Mouse (Mus musculus) embryonic facial prominence, embryonic 13.5 days (tissue): ENCODE results near the gene Ppm1m. TPM values are rescaled to one million over a fixed set of nuclear protein-coding genes. Genes with fewer than 3 reads are reported as not detected.

Source experiments
- ATAC-seq: fragments of 200-750 bp; cut with Nextera tagmentation; 2 replicates; pipeline ENCODE4 v1.8.0; 2017; ENCODE audit warnings: low read depth; ENCODE audit not compliant: insufficient number of reproducible peaks, insufficient read depth, low FRiP score, low TSS enrichment
- H3K27ac ChIP-seq: fragments of 300-500 bp; sonication (generic); 2 replicates; pipeline ENCODE4 v1.5.1; 2015; ENCODE audit warnings: moderate library complexity, mild to moderate bottlenecking, inconsistent platforms
- H3K27me3 ChIP-seq: fragments of 300-500 bp; sonication (generic); 2 replicates; pipeline ENCODE4 v1.6.1; 2015; ENCODE audit warnings: mild to moderate bottlenecking, inconsistent platforms
- H3K36me3 ChIP-seq: fragments of 300-500 bp; sonication (generic); 2 replicates; pipeline ENCODE4 v1.6.1; 2015; ENCODE audit warnings: mild to moderate bottlenecking, inconsistent platforms
- H3K4me1 ChIP-seq: fragments of 300-500 bp; sonication (generic); 2 replicates; pipeline ENCODE4 v1.6.1; 2015; ENCODE audit warnings: inconsistent platforms
- H3K4me2 ChIP-seq: fragments of 300-500 bp; sonication (generic); 2 replicates; pipeline ENCODE4 v1.6.1; 2015; ENCODE audit warnings: moderate library complexity, mild to moderate bottlenecking, inconsistent platforms
- H3K4me3 ChIP-seq: fragments of 300-500 bp; sonication (generic); 2 replicates; pipeline ENCODE4 v1.5.1; 2015; ENCODE audit warnings: mild to moderate bottlenecking, inconsistent platforms
- H3K9ac ChIP-seq: fragments of 300-500 bp; sonication (generic); 2 replicates; pipeline ENCODE4 v1.6.1; 2015; ENCODE audit warnings: mild to moderate bottlenecking, inconsistent platforms
- H3K9me3 ChIP-seq: fragments of 300-500 bp; sonication (generic); 2 replicates; pipeline ENCODE4 v1.6.1; 2016; ENCODE audit warnings: inconsistent platforms
- WGBS: fragments of 180-500 bp; shearing (Covaris S2); methylation state at CpG from one replicate; pipeline ENCODE4 v1.1.7; 2015; ENCODE audit warnings: mixed read lengths; 5-methylcytosine and 5-hydroxymethylcytosine counted together
- polyA plus RNA-seq: library from polyadenylated mRNA; unstranded; fragments of >200 nt; fragmentation: Nextera tagmentation; extraction: Ambion mirVana; gene quantifications from 2 replicates; pipeline ENCODE4 v1.2.1, GENCODE M21; 2015

Gene Ppm1m
- polyA plus RNA-seq, 1 experiment from 2014 or later: 49.5 TPM

- Histone ChIP-seq H3K36me3 (peaks cover 33% of the 10 kb centered on the region), H3K4me2 (no peak overlapping the region), H3K9ac (no peak overlapping the region), H3K27me3 (no peaks in the 10 kb centered on the region), H3K4me1 (peaks cover 13% of the 10 kb centered on the region), H3K4me3 (no peak overlapping the region), H3K9me3 (no peaks in the 10 kb centered on the region), H3K27ac (no peak overlapping the region)
- 87% methylated on average over 6 of the region's 6 CpGs for WGBS
- no peak for ATAC-seq
These were observed 16.0 kb upstream of the Ppm1m start for GRCm38 (mm10) chr9:106215341-106216125.

GRCm38 (mm10) chr9:106212594-106212981 lies 13.0 kb upstream of the Ppm1m start:
- H3K9me3 ChIP-seq: no peaks in the 10 kb centered on the region
- H3K4me1 ChIP-seq: peaks cover 13% of the 10 kb centered on the region
- peaks cover 50% of the 10 kb centered on the region for H3K36me3 ChIP-seq
- no peak for ATAC-seq
- H3K27ac ChIP-seq: no peak overlapping the region
- 0 out of 2 replicates have a peak overlapping the region, but pooled peaks have one; percentile 59 for H3K4me2 ChIP-seq
- 86% methylated on average over 12 of the region's 12 CpGs for WGBS
- peak overlapping the region; percentile 70; the same call in 1 of the 2 replicates for H3K9ac ChIP-seq
- H3K27me3 ChIP-seq: no peaks in the 10 kb centered on the region
- H3K4me3 ChIP-seq: no peak overlapping the region

- Histone ChIP-seq H3K27ac (peak overlapping the region; percentile 62), H3K36me3 (peaks cover 51% of the 10 kb centered on the region), H3K9ac (peak overlapping the region; percentile 70), H3K4me3 (peak overlapping the region; percentile 33), H3K4me2 (peak overlapping the region; percentile 59), H3K27me3 (no peaks in the 10 kb centered on the region), H3K9me3 (no peaks in the 10 kb centered on the region), H3K4me1 (peaks cover 13% of the 10 kb centered on the region)
- WGBS: 20% methylated on average over 37 of the region's 37 CpGs
- ATAC-seq: peak; percentile 59
These were observed 12.4 kb upstream of the Ppm1m start for GRCm38 (mm10) chr9:106211680-106212593.

GRCm38 (mm10) chr9:106210853-106211609 lies 11.5 kb upstream of the Ppm1m start:
- Histone ChIP-seq H3K9ac (peak overlapping the region; percentile 70), H3K27me3 (no peaks in the 10 kb centered on the region), H3K4me2 (peak overlapping the region; percentile 59), H3K27ac (peak overlapping the region; percentile 62), H3K4me1 (peaks cover 16% of the 10 kb centered on the region), H3K4me3 (peak overlapping the region; percentile 33; the same call in 1 of the 2 replicates), H3K9me3 (no peaks in the 10 kb centered on the region), H3K36me3 (peaks cover 54% of the 10 kb centered on the region)
- ATAC-seq: no peak
- WGBS: 56% methylated on average over 9 of the region's 9 CpGs

GRCm38 (mm10) chr9:106209954-106210353 lies 10.4 kb upstream of the Ppm1m start:
- Histone ChIP-seq H3K4me3 (no peak overlapping the region), H3K36me3 (peaks cover 48% of the 10 kb centered on the region), H3K4me1 (peaks cover 22% of the 10 kb centered on the region), H3K9ac (peak overlapping the region; percentile 46; the same call in 1 of the 2 replicates), H3K4me2 (no peak overlapping the region), H3K27me3 (no peaks in the 10 kb centered on the region), H3K9me3 (no peaks in the 10 kb centered on the region), H3K27ac (no peak overlapping the region)
- ATAC-seq: no peak
- 90% methylated on average over 4 of the region's 4 CpGs for WGBS

- H3K9me3 ChIP-seq: no peaks in the 10 kb centered on the region
- peaks cover 30% of the 10 kb centered on the region for H3K36me3 ChIP-seq
- H3K4me2 ChIP-seq: no peak overlapping the region
- no peak overlapping the region for H3K27ac ChIP-seq
- H3K4me3 ChIP-seq: no peak overlapping the region
- H3K9ac ChIP-seq: no peak overlapping the region
- peaks cover 39% of the 10 kb centered on the region for H3K4me1 ChIP-seq
- H3K27me3 ChIP-seq: no peaks in the 10 kb centered on the region
- WGBS: 82% methylated on average over 5 of the region's 5 CpGs
- ATAC-seq: no peak
These were observed 8.6 kb upstream of the Ppm1m start for GRCm38 (mm10) chr9:106208181-106208580.

- no peaks in the 10 kb centered on the region for H3K9me3 ChIP-seq
- H3K4me1 ChIP-seq: peaks cover 35% of the 10 kb centered on the region
- 72% methylated on average over 2 of the region's 2 CpGs for WGBS
- no peak for ATAC-seq
- H3K9ac ChIP-seq: no peak overlapping the region
- no peaks in the 10 kb centered on the region for H3K27me3 ChIP-seq
- no peak overlapping the region for H3K4me2 ChIP-seq
- peaks cover 21% of the 10 kb centered on the region for H3K36me3 ChIP-seq
- H3K4me3 ChIP-seq: no peak overlapping the region
- H3K27ac ChIP-seq: no peak overlapping the region
These were observed 7.0 kb upstream of the Ppm1m start for GRCm38 (mm10) chr9:106206515-106206914.

- H3K4me2 ChIP-seq: no peak overlapping the region
- no peaks in the 10 kb centered on the region for H3K27me3 ChIP-seq
- H3K4me3 ChIP-seq: no peak overlapping the region
- H3K4me1 ChIP-seq: peaks cover 30% of the 10 kb centered on the region
- H3K36me3 ChIP-seq: peaks cover 21% of the 10 kb centered on the region
- no peak overlapping the region for H3K9ac ChIP-seq
- no peak overlapping the region for H3K27ac ChIP-seq
- WGBS: 77% methylated on average over 7 of the region's 7 CpGs
- H3K9me3 ChIP-seq: no peaks in the 10 kb centered on the region
- ATAC-seq: no peak
These were observed 6.3 kb upstream of the Ppm1m start for GRCm38 (mm10) chr9:106205713-106206290.

- Histone ChIP-seq H3K4me1 (peaks cover 37% of the 10 kb centered on the region), H3K4me2 (peak overlapping the region; percentile 65), H3K9me3 (no peaks in the 10 kb centered on the region), H3K27me3 (no peaks in the 10 kb centered on the region), H3K9ac (peak overlapping the region; percentile 77), H3K4me3 (peak overlapping the region; percentile 64), H3K36me3 (peaks cover 17% of the 10 kb centered on the region), H3K27ac (no peak overlapping the region)
- WGBS: 74% methylated on average over 7 of the region's 7 CpGs
- no peak for ATAC-seq
These were observed 4.7 kb upstream of the Ppm1m start for GRCm38 (mm10) chr9:106203990-106204851.
